Mouse (Mus musculus) layer of hippocampus, postnatal 25 days (tissue): Measurements from ENCODE around the gene Svop. TPM values are rescaled to one million over a fixed set of nuclear protein-coding genes. Genes with fewer than 3 reads are reported as not detected.

Source experiments
- DNase-seq, 2 experiments: peaks; one replicate each; pipeline ENCODE4 v3.0.0; 2022; ENCODE audit warnings: mixed read lengths in 2 of 2, low spot score in 1 of 2; ENCODE audit errors: extremely low spot score in 1 of 2
- total RNA-seq, 2 experiments: library from RNA; stranded (reverse); gene quantifications; 2 replicates each; pipeline ENCODE4 v1.2.3; 2021

Gene Svop
- total RNA-seq, 2 experiments from 2014 or later, result 169 to 187 TPM

DNA sequence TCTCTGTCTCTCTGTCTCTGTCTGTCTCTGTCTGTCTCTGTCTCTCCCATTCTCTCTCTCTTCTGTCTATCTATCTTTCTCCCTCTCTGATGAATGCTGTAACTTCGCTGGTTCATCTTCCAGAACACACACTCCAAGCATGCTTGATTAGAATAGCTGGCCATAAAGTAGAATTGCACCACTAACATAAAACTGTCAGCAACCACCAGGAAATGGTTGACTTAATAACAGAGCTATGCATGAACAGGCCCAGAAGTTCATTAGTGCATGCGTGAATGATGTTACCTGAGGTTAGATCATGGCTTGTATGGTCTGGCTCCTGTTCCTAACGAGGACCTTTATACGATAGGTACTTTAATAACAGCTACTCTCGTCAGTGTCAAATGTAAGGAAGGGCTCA is 86.3 kb downstream of the Svop start:
- DNase-seq, result no peak

DNA sequence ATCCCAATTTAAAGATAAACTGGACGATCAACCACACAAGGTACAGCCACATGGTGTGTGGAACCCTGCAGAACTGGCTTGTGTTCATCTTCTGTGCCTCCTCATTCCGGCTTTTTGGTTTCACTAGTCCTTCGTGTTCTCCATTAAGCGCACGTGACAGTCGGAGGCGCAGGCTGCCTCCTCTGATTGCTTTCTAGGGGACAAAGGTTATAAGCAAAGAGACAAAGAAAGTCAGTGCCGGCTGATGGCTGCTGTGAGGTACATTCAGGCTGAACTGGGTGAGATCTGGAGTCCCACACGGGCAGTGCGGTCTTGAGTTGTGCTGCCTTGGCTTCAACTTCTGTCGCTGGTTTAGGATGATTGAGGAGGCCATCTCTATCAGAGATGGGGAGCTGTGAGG is 86.8 kb downstream of the Svop start:
- no peak for DNase-seq

DNA sequence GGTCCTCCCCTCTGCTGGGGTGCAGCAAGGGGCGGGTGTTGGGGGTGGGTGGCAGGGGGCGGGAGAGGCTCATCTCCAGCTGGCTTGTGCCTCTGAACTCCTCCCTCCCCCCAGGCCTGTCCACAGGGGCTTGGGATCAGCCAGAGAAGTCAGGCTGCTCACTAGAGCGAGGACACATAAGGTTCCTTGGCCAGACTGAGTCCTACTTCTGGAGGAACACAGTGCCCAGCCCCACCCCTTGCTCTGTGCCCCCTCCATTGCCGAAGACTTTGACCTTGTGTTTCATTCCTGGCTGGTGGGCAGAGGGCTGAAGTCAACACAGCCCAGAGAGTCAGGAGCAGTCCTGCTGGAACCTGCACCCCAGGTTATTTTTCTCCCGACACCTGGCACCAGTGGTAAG is 87.8 kb downstream of the Svop start, which contains the start of gene Dao:
Gene Dao, plus strand, starts transcription at position 162 of the 400 bp plus-strand sequence.
- no peak for DNase-seq

DNA sequence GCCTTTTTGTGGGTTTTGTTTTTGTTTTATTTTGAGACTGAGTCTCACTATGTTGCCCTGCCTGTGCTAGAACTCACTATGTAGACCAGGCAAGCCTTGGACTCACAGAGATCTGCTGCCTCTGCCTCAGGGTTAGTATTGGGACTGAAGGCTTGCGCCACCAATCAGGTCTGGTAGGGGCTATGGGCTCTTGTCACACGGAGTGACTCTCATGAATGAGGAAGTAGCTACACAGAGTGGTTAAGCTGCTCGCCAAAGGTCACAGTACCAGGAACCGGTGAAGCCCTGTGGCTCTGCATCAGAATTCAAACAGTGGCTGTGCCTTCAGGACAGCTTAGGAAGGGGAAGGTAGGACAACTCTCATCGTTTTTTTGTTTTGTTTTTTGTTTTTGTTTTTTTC is 92.0 kb downstream of the Svop start:
- no peak for DNase-seq

DNA sequence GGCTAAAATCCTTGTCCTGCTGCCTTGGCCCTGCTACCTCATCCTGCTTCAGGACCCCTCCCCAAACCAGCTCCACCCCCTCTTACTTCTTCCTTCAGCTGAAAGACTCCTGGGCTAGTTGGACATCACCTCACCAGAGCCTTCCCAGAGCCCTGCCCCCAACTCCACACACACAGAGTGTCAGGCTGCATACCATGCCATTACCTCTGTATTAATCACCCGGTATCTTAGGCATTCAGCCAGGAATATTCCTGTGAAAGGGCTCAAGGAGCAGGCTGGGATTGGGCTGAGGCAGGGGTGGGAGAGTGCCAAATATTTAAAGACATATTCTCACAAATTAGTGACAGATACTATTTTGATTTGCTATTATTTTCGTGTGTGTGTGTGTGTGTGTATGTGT is 94.9 kb downstream of the Svop start:
- no peak for DNase-seq

DNA sequence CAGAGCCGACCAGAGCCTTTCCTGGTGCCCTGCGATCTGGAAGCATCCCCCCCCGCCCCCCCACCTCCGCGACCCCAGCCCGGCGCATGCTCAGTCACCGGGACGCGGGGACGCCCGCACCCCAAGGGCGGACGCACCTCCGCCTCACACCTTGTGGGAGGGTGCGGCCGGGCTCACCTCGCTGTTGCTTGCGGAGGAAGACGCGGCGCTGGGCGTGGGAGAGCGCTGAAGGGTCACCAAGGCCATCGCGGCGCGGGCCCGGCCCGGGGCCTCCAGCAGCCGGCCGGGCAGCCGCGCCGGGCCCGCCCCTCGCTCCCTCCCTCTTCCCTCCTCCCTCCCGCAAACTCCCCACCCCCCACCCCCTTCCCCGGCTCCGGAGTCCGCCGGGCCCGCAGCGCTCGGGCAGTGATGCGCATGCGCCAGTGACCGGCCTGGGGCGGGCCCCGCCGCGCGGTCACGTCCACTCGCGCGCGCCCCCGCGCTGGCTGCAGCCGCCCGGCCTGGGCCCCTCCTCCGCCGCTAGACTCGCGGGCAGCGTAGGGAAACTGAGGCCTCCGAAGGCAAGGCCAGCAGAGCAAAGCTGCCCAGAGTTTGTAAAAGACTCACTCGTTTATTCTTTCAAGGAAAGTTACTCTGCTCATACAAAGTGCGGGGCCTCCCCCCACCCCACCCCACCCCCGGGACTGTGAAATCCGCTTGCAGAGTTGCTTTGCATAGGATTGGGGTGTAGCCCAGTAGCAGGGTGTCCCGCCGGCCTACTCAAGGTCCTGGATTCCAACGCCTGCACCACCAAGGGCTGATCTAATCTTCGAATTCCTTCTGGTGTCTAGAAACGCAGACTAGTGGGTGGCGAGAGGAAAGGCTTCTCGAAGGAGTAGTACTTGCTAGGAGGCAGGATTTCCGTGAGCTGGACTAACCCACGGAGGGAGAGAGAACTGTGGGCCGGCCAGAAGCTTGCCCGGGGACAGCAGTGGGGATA is 97.6 kb downstream of the Svop start, which contains the start of gene Ssh1:
Gene Ssh1, minus strand, starts transcription at position 408 of the 979 bp plus-strand sequence.
- peak; percentile 73 to 80 for DNase-seq

DNA sequence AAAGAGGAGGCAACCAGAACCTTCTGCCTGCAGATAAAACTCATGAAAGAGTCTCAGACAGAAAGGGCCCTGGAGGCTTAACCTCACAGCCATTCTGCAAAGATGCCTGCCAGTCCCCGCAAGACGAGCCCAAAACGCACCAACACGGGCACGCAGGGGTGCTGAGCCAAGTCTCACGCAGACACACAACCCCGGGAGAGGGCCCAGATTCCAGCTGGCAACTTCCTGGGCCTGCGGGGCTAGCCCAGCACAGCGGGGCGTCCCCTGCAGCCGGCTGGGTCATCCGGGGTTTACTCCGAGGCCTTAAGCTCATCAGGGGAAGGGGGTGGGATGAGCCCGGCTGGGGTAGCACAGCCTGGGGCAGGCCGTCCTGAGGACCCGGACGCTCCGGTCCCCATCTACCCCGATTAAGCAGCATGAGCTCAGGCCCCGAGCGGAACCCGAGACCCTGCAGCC is 98.3 kb downstream of the Svop start:
- DNase-seq, result peak; percentile 31 to 35

DNA sequence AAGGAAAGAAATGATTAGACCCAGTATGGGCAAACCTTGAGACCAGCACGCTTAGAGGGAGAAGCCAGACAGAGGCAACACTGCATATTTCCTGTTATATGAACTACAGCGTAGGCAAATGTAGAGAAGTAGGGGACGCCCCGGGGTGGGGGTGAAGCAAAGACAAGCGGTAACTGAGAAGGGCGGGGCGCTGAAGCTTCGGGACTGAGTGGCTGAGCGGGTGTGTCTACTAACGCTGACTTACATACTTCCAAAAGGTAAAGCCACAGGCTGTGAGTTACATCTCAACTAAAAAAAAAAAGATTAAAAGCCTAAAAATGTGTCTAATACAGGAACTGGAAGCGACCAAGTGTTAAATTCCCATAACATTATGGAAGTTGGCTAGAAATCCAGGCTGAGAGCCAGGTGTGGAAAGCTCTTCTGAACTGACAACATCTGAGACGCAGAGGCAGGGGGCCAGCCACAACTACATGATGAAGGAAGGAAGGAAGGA is 99.0 kb downstream of the Svop start:
- DNase-seq, result peak in 1 of 2 experiments; percentile 20

DNA sequence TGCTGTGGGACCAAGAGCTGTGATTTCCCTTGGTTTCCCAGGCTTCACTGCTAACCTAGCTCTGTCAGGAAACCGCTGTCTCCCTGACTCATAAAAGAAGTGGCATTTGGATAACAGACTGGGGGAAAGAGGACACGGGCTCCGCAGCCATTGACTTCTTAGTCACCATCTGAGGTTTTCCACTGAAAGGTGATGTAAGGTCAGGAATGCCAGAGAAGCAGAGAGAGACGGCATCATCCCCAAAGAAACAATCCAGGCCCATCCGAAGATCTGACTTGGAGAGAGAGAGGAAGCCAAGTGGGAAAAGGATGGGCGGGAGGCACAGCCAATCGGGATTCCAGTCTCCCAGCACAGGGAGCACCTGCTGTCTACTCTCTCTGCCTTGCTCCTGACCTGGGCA is 100.2 kb downstream of the Svop start:
- no peak for DNase-seq

DNA sequence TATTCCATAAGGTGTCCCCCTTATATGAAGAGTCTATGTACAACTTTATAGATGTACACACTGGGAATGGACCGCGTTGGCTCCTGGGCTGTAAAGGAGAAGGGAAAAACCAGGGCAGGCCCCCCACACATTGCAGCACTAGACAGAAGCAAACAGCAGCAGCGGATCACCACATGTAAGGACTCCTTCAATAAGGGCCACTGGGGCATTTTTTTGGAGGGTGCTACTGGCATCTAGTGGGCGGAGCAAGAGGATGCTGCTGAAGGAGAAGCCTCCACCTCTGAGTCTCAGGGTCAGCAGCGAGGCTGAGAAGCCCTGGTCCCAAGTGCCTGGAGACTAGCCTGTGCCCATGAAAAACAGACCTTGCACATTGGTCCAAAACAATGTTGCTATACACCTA is 100.8 kb downstream of the Svop start:
- DNase-seq, result no peak

DNA sequence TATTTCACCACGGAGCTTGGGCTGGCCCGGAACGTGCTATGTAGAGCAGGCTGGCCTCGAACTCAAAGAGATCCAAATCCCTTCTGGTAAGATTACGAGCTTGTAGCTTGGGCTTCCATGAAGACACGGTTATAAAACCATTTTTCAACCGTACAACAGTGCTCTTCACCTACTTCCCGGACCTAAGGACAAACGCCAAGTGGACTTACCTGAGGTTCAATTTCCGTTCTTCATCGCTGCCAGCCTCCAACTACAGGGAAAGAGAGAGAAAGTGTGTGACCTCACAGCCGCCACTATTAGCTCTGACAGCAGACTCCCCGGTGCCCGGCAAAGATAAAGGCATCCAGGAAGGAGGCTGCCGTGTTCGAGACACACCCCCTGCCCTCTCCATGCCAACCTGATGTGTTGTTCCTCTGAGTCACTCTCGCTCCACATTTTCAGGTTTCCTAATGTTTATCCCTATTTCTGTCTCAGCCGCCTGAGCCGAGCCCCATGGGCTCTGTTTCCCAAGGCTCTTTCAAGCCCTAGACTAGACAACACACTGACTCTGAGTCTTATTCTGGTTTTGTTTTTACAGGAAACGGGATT is 101.8 kb downstream of the Svop start:
- no peak for DNase-seq

DNA sequence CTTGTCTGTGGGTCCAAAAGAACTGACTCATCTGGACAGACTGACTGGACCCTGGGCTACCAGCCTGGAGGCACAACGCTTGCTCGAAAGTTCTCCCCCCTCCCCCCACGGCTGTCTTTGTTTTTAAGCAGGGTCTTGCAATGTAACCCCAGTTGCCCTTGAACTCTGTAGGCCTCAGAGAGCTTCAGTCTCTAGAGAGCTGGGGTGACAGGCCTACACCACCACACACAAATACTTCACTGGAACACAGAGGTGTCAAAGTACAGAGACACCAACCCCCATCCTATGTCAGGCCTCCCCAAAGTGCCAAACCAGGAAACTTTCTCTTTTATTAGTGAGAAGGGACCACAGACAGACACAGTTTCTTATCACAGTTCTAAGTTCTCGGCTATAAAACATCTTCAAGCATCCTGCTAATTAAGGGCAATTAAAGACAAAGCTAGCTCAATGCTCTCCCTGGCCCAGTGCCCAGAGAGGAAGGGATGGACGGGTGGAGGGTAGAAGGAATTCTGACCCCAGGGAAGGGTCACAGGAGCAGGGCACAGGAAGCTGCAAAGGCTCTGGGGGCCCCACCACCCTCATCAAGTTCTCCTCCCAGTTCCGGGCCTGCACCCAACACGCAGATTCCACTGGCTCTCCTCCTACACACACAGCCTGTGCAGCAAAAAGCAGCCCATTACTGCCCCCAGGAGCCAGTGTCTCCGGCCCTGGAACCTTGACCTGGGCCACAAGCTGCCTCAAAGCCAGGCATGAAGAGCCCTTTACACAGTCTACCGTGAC is 105.0 kb downstream of the Svop start:
- DNase-seq, result no peak

DNA sequence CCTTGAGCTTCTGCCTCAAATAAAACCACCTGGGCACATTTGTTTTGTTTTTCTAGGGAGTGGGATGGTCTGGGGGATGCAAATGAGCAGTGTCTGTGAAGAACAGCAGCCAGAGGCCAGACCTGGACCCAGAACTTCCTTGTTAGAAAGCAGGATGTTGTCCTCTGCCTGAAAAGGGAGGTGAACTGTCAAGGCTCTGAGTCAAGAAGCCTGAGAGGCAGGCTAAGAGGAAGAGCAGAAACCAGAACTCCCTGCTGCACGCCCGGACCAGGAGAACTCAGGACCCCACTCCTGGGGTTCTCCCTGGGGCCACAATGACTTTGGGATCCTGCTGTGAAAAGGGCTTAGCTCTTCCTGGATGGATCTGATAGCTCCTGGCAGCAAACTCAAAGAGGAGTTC is 105.6 kb downstream of the Svop start:
- DNase-seq, result no peak

DNA sequence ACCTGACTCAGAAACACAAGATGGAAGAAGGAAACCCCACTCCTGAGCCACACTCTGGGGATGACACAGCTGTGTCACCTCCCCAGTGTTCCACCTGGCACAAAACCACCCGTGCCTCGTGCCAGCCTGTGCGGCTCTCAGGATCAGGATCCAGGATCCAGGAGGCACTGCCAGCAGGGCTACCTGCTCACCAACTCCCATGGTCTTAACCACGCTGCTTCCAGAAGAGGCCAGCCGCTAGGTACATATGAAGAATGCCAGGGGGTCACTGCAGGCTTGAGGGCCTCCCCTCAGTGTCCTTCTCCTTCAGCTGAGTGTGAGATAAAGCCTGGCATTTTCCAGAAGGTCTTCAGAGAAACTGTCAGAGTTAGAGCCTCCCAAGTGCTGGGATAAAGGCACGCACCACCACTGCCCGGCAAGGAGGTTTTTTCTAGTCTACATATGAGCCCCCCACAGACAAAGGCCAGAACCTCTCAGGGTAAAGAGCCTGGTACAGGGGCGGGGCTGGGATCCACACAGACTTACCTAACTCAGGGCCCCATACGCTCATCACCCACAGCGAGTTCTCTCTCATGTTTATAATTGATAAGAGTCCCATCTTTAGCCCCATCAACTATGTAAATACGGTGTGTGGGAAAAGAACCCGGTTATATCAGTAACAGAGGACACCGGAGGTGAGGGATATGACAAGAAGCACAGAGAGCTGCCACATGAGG is 107.2 kb downstream of the Svop start:
- no peak for DNase-seq

DNA sequence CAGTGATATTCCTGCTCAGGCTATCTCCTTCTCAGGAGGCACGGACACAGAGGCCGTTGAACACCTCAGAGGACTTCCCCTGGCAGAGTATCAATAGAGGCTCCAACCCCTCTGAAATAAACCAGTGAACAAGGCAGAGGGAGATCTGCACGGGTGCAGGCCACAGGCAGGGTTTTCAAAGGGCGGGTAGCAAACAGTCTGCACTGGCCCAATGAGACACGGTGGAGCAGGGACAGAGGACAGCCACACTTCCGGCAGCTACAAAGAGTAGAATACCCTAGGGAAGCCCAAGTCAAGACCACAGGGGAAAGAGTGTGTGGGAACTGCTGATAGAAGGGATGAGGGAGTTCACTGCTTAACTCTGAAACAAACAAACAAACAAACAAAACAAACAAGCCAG is 107.8 kb downstream of the Svop start:
- no peak for DNase-seq

DNA sequence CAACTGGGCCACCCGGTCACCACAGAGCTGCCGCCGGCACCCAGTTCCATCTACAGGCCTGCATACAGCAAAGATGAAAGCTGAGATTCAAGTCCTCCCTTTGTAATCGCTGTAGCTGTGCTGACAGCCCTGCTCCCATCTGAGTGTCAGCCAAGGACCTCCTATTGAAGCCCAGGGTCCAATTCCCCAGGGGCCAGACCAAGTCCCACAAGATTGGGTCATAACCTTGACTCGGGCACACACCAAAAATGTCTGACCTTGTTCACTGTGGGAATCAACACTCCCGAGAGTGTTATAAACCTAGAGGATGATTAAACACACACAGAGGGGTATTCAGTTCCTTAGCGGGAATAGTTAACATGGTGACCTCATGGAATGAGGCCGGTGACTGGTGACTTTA is 109.5 kb downstream of the Svop start:
- no peak for DNase-seq

DNA sequence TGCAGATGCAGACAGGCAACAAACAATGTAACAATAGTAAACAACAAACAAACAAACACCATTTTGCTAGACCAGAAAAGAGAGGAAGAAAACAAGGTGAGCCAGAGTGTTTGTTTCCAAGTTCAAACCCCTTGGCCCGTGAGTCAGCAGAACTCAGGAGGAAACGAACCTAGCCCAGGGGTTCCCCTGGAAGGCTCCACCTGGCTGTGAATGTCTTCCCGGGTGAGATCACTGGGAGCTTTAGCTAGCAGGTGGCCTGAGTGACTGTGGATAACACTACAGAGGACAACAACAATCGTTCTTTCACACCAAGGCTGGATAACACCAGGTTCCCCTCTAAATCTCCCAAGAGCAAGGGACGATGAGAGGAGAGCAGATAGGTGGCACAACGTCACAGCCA is 110.2 kb downstream of the Svop start:
- no peak for DNase-seq

DNA sequence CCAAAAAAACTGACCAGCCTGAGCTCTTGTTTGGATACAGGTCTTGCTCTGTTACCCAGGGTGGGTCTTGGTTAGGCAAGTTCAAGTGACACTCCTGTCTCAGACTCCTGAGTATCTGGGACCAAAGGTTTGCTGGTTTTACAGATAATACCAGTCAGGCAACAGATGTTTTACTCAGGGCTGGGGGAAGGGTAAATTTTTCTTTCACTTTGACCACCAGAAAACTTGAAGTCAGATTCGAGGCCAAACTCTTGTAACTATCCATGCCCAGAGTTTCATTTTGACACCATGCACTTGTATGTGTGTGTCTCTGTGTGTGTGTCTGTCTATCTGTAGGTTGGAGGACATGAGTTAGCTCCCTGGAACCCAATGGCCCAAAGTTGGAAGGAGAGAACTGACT is 110.9 kb downstream of the Svop start:
- no peak for DNase-seq

DNA sequence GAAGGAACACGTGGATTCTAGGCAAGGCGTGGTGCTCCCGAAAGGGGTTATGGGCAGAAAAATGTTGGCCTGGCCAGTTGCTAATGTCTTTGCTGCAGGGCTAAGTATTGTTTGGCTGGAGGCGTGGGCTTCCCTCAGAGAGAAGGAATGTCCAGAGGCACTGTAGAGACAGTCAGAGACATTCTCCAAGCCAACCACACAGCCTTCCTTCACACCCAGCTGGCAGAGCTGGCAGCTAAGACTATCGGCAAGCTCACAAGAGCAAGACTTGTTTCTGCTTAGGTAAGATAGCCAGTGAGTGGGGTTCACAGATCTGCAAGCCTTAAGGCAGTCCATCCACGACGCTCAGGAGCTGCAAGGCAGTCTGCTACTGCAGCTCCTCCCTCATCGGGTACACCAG is 114.1 kb downstream of the Svop start:
- no peak for DNase-seq
